Mouse (Mus musculus) cerebellum, postnatal 14 days (tissue): ENCODE measurements at regions not wholly inside any gene's neighbourhood (a gene's known extent, or its start where the extent isn't known, plus 50 kb on each side); places are given as distances from the start of the nearest gene placed in this dataset.

Source experiments
- DNase-seq, 2 experiments: peaks; one replicate each; pipeline ENCODE4 v3.0.0; 2021; ENCODE audit warnings: mixed read lengths in 2 of 2

- DNase-seq = no peak
These were observed 133.9 kb upstream of the Gli2 start for GRCm38 (mm10) chr1:119187301-119187700.

- DNase-seq = no peak
These were observed 133.4 kb upstream of the Gli2 start for GRCm38 (mm10) chr1:119186856-119187255.

GRCm38 (mm10) chr1:119183558-119184270 is 130.3 kb upstream of the Gli2 start:
- DNase-seq = no peak

GRCm38 (mm10) chr1:119173030-119173756 is 119.8 kb upstream of the Gli2 start:
- no peak for DNase-seq

- DNase-seq = no peak
These were observed 114.0 kb upstream of the Gli2 start for GRCm38 (mm10) chr1:119167443-119167842.

GRCm38 (mm10) chr1:119166286-119166685 is 112.9 kb upstream of the Gli2 start:
- no peak for DNase-seq

- no peak for DNase-seq
These were observed 111.4 kb upstream of the Gli2 start for GRCm38 (mm10) chr1:119164811-119165210.

- no peak for DNase-seq
These were observed 110.4 kb upstream of the Gli2 start for GRCm38 (mm10) chr1:119163846-119164245.

GRCm38 (mm10) chr1:119163114-119163740 is 109.8 kb upstream of the Gli2 start:
- no peak for DNase-seq

GRCm38 (mm10) chr1:119161751-119162150 is 108.3 kb upstream of the Gli2 start:
- DNase-seq = peak; percentile 9 to 20

GRCm38 (mm10) chr1:119160354-119160753 is 106.9 kb upstream of the Gli2 start:
- no peak for DNase-seq

GRCm38 (mm10) chr1:119157171-119157700 is 103.8 kb upstream of the Gli2 start:
- no peak for DNase-seq

GRCm38 (mm10) chr1:119153619-119154018 is 100.2 kb upstream of the Gli2 start:
- DNase-seq = no peak

- no peak for DNase-seq
These were observed 99.4 kb upstream of the Gli2 start for GRCm38 (mm10) chr1:119152776-119153175.

GRCm38 (mm10) chr1:119147506-119147905 is 94.1 kb upstream of the Gli2 start:
- DNase-seq = no peak

GRCm38 (mm10) chr1:119143808-119144207 is 90.4 kb upstream of the Gli2 start:
- DNase-seq = no peak

- DNase-seq = no peak
These were observed 75.6 kb upstream of the Gli2 start for GRCm38 (mm10) chr1:119129039-119129438.

GRCm38 (mm10) chr1:119125561-119125960 is 72.1 kb upstream of the Gli2 start:
- DNase-seq = no peak

- no peak for DNase-seq
These were observed 71.4 kb upstream of the Gli2 start for GRCm38 (mm10) chr1:119124798-119125197.

- no peak for DNase-seq
These were observed 70.6 kb upstream of the Gli2 start for GRCm38 (mm10) chr1:119124063-119124462.

- no peak for DNase-seq
These were observed 70.0 kb upstream of the Gli2 start for GRCm38 (mm10) chr1:119123402-119123801.

- DNase-seq = no peak
These were observed 69.6 kb upstream of the Gli2 start for GRCm38 (mm10) chr1:119122975-119123374.

GRCm38 (mm10) chr1:119119863-119120569 is 66.6 kb upstream of the Gli2 start:
- DNase-seq = peak in 1 of 2 experiments; percentile 24
